Mouse (Mus musculus): ENCODE measurements around the gene Gm13757.
"Not testable (repeated sequence)": the region's sequence is repeated elsewhere in the genome, so short reads cannot be mapped to it uniquely, and the experiment has no call there.

Gene Gm13757

GRCm38 (mm10) chr2:88449031-88449430, at the start of gene Gm13757:
TSS of gene Gm13757 (minus strand) at chr2:88449131.
- DNase-seq (ENCODE audit: extremely low spot score) = no peak

- DNase-seq (ENCODE audit: extremely low spot score) = no peak
Observed at GRCm38 (mm10) chr2:88493020-88493419, 44.1 kb upstream of the Gm13757 start, which contains the start of gene Olfr1185-ps1. TSS of gene Olfr1185-ps1 (plus strand) at chr2:88493320.

- DNase-seq (ENCODE audit: extremely low spot score) = no peak
Observed at GRCm38 (mm10) chr2:88483298-88483697, 34.4 kb upstream of the Gm13757 start, which contains the start of gene Olfr1184. TSS of gene Olfr1184 (plus strand) at chr2:88483598.

GRCm38 (mm10) chr2:88454567-88454966, 5.6 kb upstream of the Gm13757 start, which contains the start of gene Olfr1183:
TSS of gene Olfr1183 (plus strand) at chr2:88454867.
- not testable (repeated sequence) for DNase-seq (ENCODE audit: extremely low spot score)

DNA sequence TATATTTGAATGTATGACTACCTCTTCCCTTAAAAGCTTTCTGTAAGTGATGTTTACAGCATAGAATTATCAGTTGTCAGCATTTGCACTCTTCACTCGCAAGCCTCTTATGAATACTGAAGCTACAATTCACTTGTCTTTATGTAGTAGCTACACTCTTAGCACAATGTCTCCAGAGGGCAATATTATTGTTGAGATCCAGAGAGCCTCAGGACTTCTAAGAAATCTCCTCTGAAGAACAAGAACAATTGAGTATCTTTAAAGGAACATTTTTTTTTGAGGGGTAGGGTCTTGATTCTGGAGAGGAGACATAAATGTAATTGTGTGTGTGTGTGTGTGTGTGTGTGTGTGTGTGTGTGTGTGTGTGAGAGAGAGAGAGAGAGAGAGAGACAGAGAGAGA, 22.9 kb downstream of the Gm13757 start, which contains the start of gene Olfr1181:
Gene Olfr1181, minus strand, starts transcription at position 101 of the 400 bp plus-strand sequence.
- DNase-seq (ENCODE audit: extremely low spot score) = no peak

DNA sequence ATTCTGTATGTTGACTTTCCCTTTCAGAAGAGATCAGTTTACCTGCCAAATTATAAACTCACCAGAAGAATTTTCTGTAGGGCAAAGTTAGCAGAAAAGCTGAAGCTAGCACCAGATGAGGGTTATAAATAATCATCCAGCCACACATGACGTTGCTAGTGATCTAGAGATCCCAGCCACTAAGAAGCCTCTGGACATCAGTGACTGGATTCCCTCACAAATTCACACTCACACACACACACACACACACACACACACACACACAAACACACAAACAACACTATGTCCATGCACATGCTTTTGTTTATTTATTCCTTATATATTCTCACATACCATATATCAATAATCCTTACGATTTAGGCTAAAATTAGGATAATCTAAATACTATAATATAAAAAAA, 29.9 kb downstream of the Gm13757 start, which contains the start of gene Olfr1180:
Gene Olfr1180, minus strand, starts transcription at position 101 of the 400 bp plus-strand sequence.
- no peak for DNase-seq (ENCODE audit: extremely low spot score)

GRCm38 (mm10) chr2:88406353-88406752, 42.6 kb downstream of the Gm13757 start, which contains the start of gene Olfr1179:
TSS of gene Olfr1179 (minus strand) at chr2:88406453.
- no peak for DNase-seq (ENCODE audit: extremely low spot score)

Data from embryo, embryonic 9.5 days (tissue).